Comparison of ENCODE assay signal across 18 mouse cellular contexts in the genomic region with DNA sequence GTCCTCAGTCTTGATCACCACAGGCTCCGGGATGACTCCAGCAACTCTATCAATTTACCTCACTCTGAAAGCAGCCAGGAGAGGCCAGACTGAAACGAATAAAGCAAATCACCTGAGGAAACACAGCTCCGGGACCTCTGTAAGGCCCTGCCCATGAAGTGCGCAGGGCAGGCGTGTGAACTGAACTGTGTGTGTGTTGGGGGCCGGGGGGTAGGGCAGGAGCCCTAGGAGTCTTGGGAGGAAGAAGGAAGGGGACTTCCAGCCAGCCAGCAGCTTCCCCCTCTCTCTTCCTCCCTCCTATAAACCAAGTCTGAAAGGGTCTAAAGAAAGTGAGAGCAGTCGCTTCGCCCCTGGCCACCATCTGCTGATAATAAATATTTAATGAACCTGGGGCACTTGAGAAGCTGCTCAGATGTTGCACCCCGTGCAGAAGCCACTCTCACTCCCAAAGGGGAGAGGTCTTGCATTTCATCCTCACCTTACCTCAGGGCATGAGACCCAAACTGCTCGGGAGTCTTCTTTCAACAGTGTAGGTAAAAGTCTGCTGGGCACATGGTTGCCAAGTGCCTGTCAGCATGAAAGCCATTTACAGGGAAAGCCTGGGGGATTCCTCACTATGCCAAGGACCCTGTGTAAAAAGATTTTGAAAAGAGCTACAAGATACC. TPM values are rescaled to one million over a fixed set of nuclear protein-coding genes. Genes with fewer than 3 reads are reported as not detected.
DNase-seq lines count a peak whose midpoint lies in the region; ATAC-seq lines count a peak whose summit lies in the region.
"Had no signal": no experiment of that assay in that cellular context is flagged by ENCODE, and none has a peak within 500 bp of the region (broad histone marks: within the 10 kb centered on the region; RNA-seq: fewer than 3 reads in every experiment).

No protein-coding gene starts in this region.

- H3K9ac ChIP-seq in neural tube, embryonic 11.5 days (ENCODE audit: low read length): no peak overlapping the region
- no peak overlapping the region for H3K9ac ChIP-seq in neural tube, embryonic 15.5 days (replicated peaks)
- H3K9ac ChIP-seq in hindbrain, embryonic 12.5 days: no peak overlapping the region
- no peak overlapping the region for H3K9ac ChIP-seq in limb, embryonic 11.5 days (ENCODE audit: low read length)
- no peak overlapping the region for H3K9ac ChIP-seq in midbrain, embryonic 16.5 days (ENCODE audit: low read depth, low read length)

- H3K27ac ChIP-seq in neural tube, embryonic 11.5 days (ENCODE audit: low read depth, low read length): no peak overlapping the region
- no peak overlapping the region for H3K27ac ChIP-seq in neural tube, embryonic 15.5 days (replicated peaks)
- peak overlapping the region; percentile 35 for H3K27ac ChIP-seq in hindbrain, embryonic 12.5 days
- 0 out of 2 replicates have a peak overlapping the region, but pooled peaks have one; percentile 42 for H3K27ac ChIP-seq in limb, embryonic 11.5 days (replicated peaks; ENCODE audit: low read depth, low read length)
- no peak overlapping the region for H3K27ac ChIP-seq in midbrain, embryonic 16.5 days (ENCODE audit: low read length)

- no peak for DNase-seq in neural tube, embryonic 11.5 days (ENCODE audit: low spot score)
- DNase-seq in limb, embryonic 11.5 days (ENCODE audit: low spot score): peak; percentile 34
- no peak for DNase-seq in gastrocnemius, adult 8-10 months (ENCODE audit: low spot score in 2 of 2)
- no peak for DNase-seq in heart, adult 9 months (ENCODE audit: low spot score in 2 of 2)
- DNase-seq: cerebellum, adult 9-10 months; gastrocnemius, postnatal 25 days; heart, postnatal 10 days; kidney, adult 9 months; kidney, postnatal 4 days; lung, adult 2 months; lung, postnatal 4 days; right cerebral cortex, adult 18-20 months; thymus, postnatal 25 days had no signal

- ATAC-seq in neural tube, embryonic 11.5 days (ENCODE audit: insufficient read depth, low FRiP score, low TSS enrichment): 0 out of 2 replicates have a peak, but pooled peaks have one; percentile 38
- ATAC-seq in neural tube, embryonic 15.5 days (ENCODE audit: low FRiP score): no peak
- peak; percentile 49; the same call in 1 of the 2 replicates for ATAC-seq in hindbrain, embryonic 12.5 days (ENCODE audit: low FRiP score)
- ATAC-seq in limb, embryonic 11.5 days (ENCODE audit: insufficient number of reproducible peaks, low FRiP score, low TSS enrichment, low read depth): no peak
- ATAC-seq in midbrain, embryonic 16.5 days: peak; percentile 41; the same call in 1 of the 2 replicates

- H3K36me3 ChIP-seq in neural tube, embryonic 11.5 days (ENCODE audit: control insufficient read depth, insufficient read depth, low read length): no peaks in the 10 kb centered on the region
- H3K36me3 ChIP-seq in neural tube, embryonic 15.5 days: no peaks in the 10 kb centered on the region
- H3K36me3 ChIP-seq in hindbrain, embryonic 12.5 days: no peaks in the 10 kb centered on the region
- no peaks in the 10 kb centered on the region for H3K36me3 ChIP-seq in limb, embryonic 11.5 days (ENCODE audit: control insufficient read depth, insufficient read depth, low read length)
- no peaks in the 10 kb centered on the region for H3K36me3 ChIP-seq in midbrain, embryonic 16.5 days (ENCODE audit: control insufficient read depth, insufficient read depth, low read length)
- H3K36me3 ChIP-seq: G1E had no signal

- no peaks in the 10 kb centered on the region for H3K27me3 ChIP-seq in neural tube, embryonic 11.5 days (ENCODE audit: control insufficient read depth, insufficient read depth, low read length)
- no peaks in the 10 kb centered on the region for H3K27me3 ChIP-seq in neural tube, embryonic 15.5 days (replicated peaks)
- H3K27me3 ChIP-seq in hindbrain, embryonic 12.5 days: no peaks in the 10 kb centered on the region
- no peaks in the 10 kb centered on the region for H3K27me3 ChIP-seq in limb, embryonic 11.5 days (ENCODE audit: control insufficient read depth, insufficient read depth, low read length)
- H3K27me3 ChIP-seq in midbrain, embryonic 16.5 days (ENCODE audit: control insufficient read depth, insufficient read depth, low read depth, low read length): no peaks in the 10 kb centered on the region

- WGBS in neural tube, embryonic 11.5 days: 71% methylated on average over 10 of the region's 10 CpGs
- 63% methylated on average over 10 of the region's 10 CpGs for WGBS in neural tube, embryonic 15.5 days
- 60% methylated on average over 10 of the region's 10 CpGs for WGBS in hindbrain, embryonic 12.5 days
- 44% methylated on average over 10 of the region's 10 CpGs for WGBS in limb, embryonic 11.5 days
- 53% methylated on average over 10 of the region's 10 CpGs for WGBS in midbrain, embryonic 16.5 days

- H3K4me2 ChIP-seq in neural tube, embryonic 11.5 days (ENCODE audit: low read depth): no peak overlapping the region
- no peak overlapping the region for H3K4me2 ChIP-seq in neural tube, embryonic 15.5 days
- H3K4me2 ChIP-seq in hindbrain, embryonic 12.5 days (replicated peaks): no peak overlapping the region
- no peak overlapping the region for H3K4me2 ChIP-seq in limb, embryonic 11.5 days (ENCODE audit: low read depth, severe bottlenecking)
- no peak overlapping the region for H3K4me2 ChIP-seq in midbrain, embryonic 16.5 days (ENCODE audit: low read length)
- H3K4me2 ChIP-seq: liver, embryonic 11.5 days had no signal

- H3K4me1 ChIP-seq in neural tube, embryonic 11.5 days (ENCODE audit: control insufficient read depth, insufficient read depth, low read length): no peaks in the 10 kb centered on the region
- H3K4me1 ChIP-seq in neural tube, embryonic 15.5 days: no peaks in the 10 kb centered on the region
- peaks cover 12% of the 10 kb centered on the region for H3K4me1 ChIP-seq in hindbrain, embryonic 12.5 days
- H3K4me1 ChIP-seq in limb, embryonic 11.5 days (ENCODE audit: control insufficient read depth, insufficient read depth, low read length): peaks cover 8% of the 10 kb centered on the region
- H3K4me1 ChIP-seq in midbrain, embryonic 16.5 days (ENCODE audit: control insufficient read depth, insufficient read depth, low read length): peaks cover 2% of the 10 kb centered on the region; the same call in 1 of the 2 replicates

- no peaks in the 10 kb centered on the region for H3K9me3 ChIP-seq in neural tube, embryonic 11.5 days (ENCODE audit: control insufficient read depth, low read length)
- no peaks in the 10 kb centered on the region for H3K9me3 ChIP-seq in neural tube, embryonic 15.5 days (replicated peaks)
- H3K9me3 ChIP-seq in hindbrain, embryonic 12.5 days (replicated peaks): no peaks in the 10 kb centered on the region
- H3K9me3 ChIP-seq in limb, embryonic 11.5 days (ENCODE audit: control insufficient read depth, low read length): no peaks in the 10 kb centered on the region
- no peaks in the 10 kb centered on the region for H3K9me3 ChIP-seq in midbrain, embryonic 16.5 days (replicated peaks; ENCODE audit: control insufficient read depth, low read length, poor library complexity, severe bottlenecking)
- H3K9me3 ChIP-seq: G1E had no signal

- H3K4me3 ChIP-seq in neural tube, embryonic 11.5 days (ENCODE audit: low read depth, low read length): no peak overlapping the region
- no peak overlapping the region for H3K4me3 ChIP-seq in neural tube, embryonic 15.5 days (replicated peaks)
- no peak overlapping the region for H3K4me3 ChIP-seq in hindbrain, embryonic 12.5 days
- H3K4me3 ChIP-seq in limb, embryonic 11.5 days (ENCODE audit: low read depth, low read length): no peak overlapping the region
- no peak overlapping the region for H3K4me3 ChIP-seq in midbrain, embryonic 16.5 days (ENCODE audit: low read depth, low read length)

RNA-seq across cellular contexts. Expression of a gene that starts 13.8 kb away (rescaled TPM):
- 31.0 and 38.8 TPM in 2 replicates for polyA plus RNA-seq in neural tube, embryonic 11.5 days (2014; fragmentation: Nextera tagmentation; extraction: Ambion mirVana)
- polyA plus RNA-seq in neural tube, embryonic 15.5 days (2015; fragmentation: Nextera tagmentation; extraction: Ambion mirVana): 2.9 and 21.3 TPM in 2 replicates
- polyA plus RNA-seq in hindbrain, embryonic 12.5 days (2016; fragmentation: Nextera tagmentation; extraction: Ambion mirVana): 11.9 and 12.9 TPM in 2 replicates
- polyA plus RNA-seq in limb, embryonic 11.5 days (2014; fragmentation: Nextera tagmentation; extraction: Ambion mirVana): 3.9 and 4.2 TPM in 2 replicates
- polyA plus RNA-seq in midbrain, embryonic 16.5 days (2015; fragmentation: Nextera tagmentation; extraction: Ambion mirVana): 1.6 and 1.9 TPM in 2 replicates
- 10 to 100 TPM; 35.8 to 50.4 (median 44.8) TPM for total RNA-seq in gastrocnemius, adult 8-10 months (2022)
- polyA plus RNA-seq: G1E had no signal

Comparison
In these comparisons a context has a peak if more than half of its experiments do, and no peak if none do; other contexts are left out.
1. ATAC-seq: peak in neural tube, embryonic 11.5 days (single experiment), hindbrain, embryonic 12.5 days (single experiment) and midbrain, embryonic 16.5 days (single experiment); none in neural tube, embryonic 15.5 days (single experiment) and limb, embryonic 11.5 days (single experiment).
2. H3K27ac ChIP-seq: peak in hindbrain, embryonic 12.5 days (single experiment) and limb, embryonic 11.5 days (single experiment); none in neural tube, embryonic 11.5 days (single experiment), neural tube, embryonic 15.5 days (single experiment) and midbrain, embryonic 16.5 days (single experiment).